Mouse (Mus musculus): ENCODE measurements around the gene Dusp14.

GRCm38 (mm10) chr11:84016147-84016809 lies 52.8 kb downstream of the Dusp14 start:
- no peak for TF ChIP-seq POLR2A (IDR thresholded peaks at IDR 0.05; ENCODE audit: low read depth, low read length)
- TF ChIP-seq CTCF (IDR thresholded peaks at IDR 0.05; ENCODE audit: borderline replicate concordance, insufficient read depth, low read length): no peak
